Mouse (Mus musculus): Measurements from ENCODE around the gene Zfp78. TPM values are rescaled to one million over a fixed set of nuclear protein-coding genes. Genes with fewer than 3 reads are reported as not detected.
A peak's percentile ranks its signal among the peaks of the same experiment; 100 is the strongest.

Gene Zfp78
- polyA plus RNA-seq (2014; fragmentation: Nextera tagmentation; extraction: Ambion mirVana) = 2.1 and 2.7 TPM in 2 replicates

GRCm38 (mm10) chr7:6363047-6363488 is at the start of gene Zfp78:
Zfp78 (plus strand) TSS chr7:6363280.
- ATAC-seq (ENCODE audit: insufficient read depth) (peak; percentile 86), DNase-seq (peak; percentile 95)
- Histone ChIP-seq H3K9me3 (ENCODE audit: low read depth, low read length) (no peaks in the 10 kb centered on the region), H3K4me2 (peak within 1 kb of the TSS; percentile 67), H3K4me3 (ENCODE audit: low read depth, low read length) (peak within 1 kb of the TSS; percentile 56), H3K36me3 (ENCODE audit: insufficient read depth) (no peaks in the 10 kb centered on the region), H3K27ac (ENCODE audit: low read depth) (peak within 1 kb of the TSS; percentile 86), H3K4me1 (ENCODE audit: insufficient read depth) (0 out of 2 replicates have a peak, but pooled peaks cover 5% of the 10 kb centered on the region), H3K9ac (peak within 1 kb of the TSS; percentile 63), H3K27me3 (ENCODE audit: insufficient read depth, low read length) (no peaks in the 10 kb centered on the region)
- peak; percentile 33; the same call in 1 of the 2 replicates for TF ChIP-seq CTCF (IDR thresholded peaks at IDR 0.05; ENCODE audit: low read depth)
- under 1% methylated on average over 23 of the region's 23 CpGs for WGBS

GRCm38 (mm10) chr7:6330458-6331232 is 32.4 kb upstream of the Zfp78 start:
- peak; percentile 83 for ATAC-seq (ENCODE audit: insufficient read depth)
- peak overlapping the region; percentile 74 for H3K4me2 ChIP-seq
- peak overlapping the region; percentile 83 for H3K27ac ChIP-seq (ENCODE audit: low read depth)
- no peaks in the 10 kb centered on the region for H3K9me3 ChIP-seq (ENCODE audit: low read depth, low read length)
- H3K27me3 ChIP-seq (ENCODE audit: insufficient read depth, low read length) = no peaks in the 10 kb centered on the region
- peak overlapping the region; percentile 45 for H3K4me3 ChIP-seq (ENCODE audit: low read depth, low read length)
- H3K36me3 ChIP-seq (ENCODE audit: insufficient read depth) = peaks cover 3% of the 10 kb centered on the region; the same call in 1 of the 2 replicates
- 11% methylated on average over 23 of the region's 23 CpGs for WGBS
- H3K9ac ChIP-seq = peak overlapping the region; percentile 71
- TF ChIP-seq CTCF (IDR thresholded peaks at IDR 0.05; ENCODE audit: low read depth) = no peak
- DNase-seq = peak; percentile 33
- 0 out of 2 replicates have a peak, but pooled peaks cover 4% of the 10 kb centered on the region for H3K4me1 ChIP-seq (ENCODE audit: insufficient read depth)

GRCm38 (mm10) chr7:6331233-6331956 is 31.7 kb upstream of the Zfp78 start, which contains the start of gene Zfp583:
Zfp583 (minus strand) TSS chr7:6331285.
- no peak for TF ChIP-seq CTCF (IDR thresholded peaks at IDR 0.05; ENCODE audit: low read depth)
- Histone ChIP-seq H3K4me2 (peak within 1 kb of the TSS; percentile 74), H3K9ac (peak within 1 kb of the TSS; percentile 71), H3K4me1 (ENCODE audit: insufficient read depth) (0 out of 2 replicates have a peak, but pooled peaks cover 4% of the 10 kb centered on the region), H3K27ac (ENCODE audit: low read depth) (peak within 1 kb of the TSS; percentile 83), H3K9me3 (ENCODE audit: low read depth, low read length) (no peaks in the 10 kb centered on the region), H3K36me3 (ENCODE audit: insufficient read depth) (peaks cover 3% of the 10 kb centered on the region; the same call in 1 of the 2 replicates), H3K27me3 (ENCODE audit: insufficient read depth, low read length) (no peaks in the 10 kb centered on the region), H3K4me3 (ENCODE audit: low read depth, low read length) (peak within 1 kb of the TSS; percentile 45)
- WGBS = 5% methylated on average over 31 of the region's 31 CpGs
- ATAC-seq (ENCODE audit: insufficient read depth) (peak; percentile 95), DNase-seq (peak; percentile 94)

- Histone ChIP-seq H3K9ac (no peak overlapping the region), H3K36me3 (ENCODE audit: insufficient read depth) (no peaks in the 10 kb centered on the region), H3K9me3 (ENCODE audit: low read depth, low read length) (no peaks in the 10 kb centered on the region), H3K27me3 (ENCODE audit: insufficient read depth, low read length) (no peaks in the 10 kb centered on the region), H3K27ac (ENCODE audit: low read depth) (no peak overlapping the region), H3K4me3 (ENCODE audit: low read depth, low read length) (no peak overlapping the region), H3K4me2 (no peak overlapping the region), H3K4me1 (ENCODE audit: insufficient read depth) (no peaks in the 10 kb centered on the region)
- 75% methylated on average over 5 of the region's 5 CpGs for WGBS
- no peak for DNase-seq
- no peak for TF ChIP-seq CTCF (IDR thresholded peaks at IDR 0.05; ENCODE audit: low read depth)
- no peak for ATAC-seq (ENCODE audit: insufficient read depth)
Observed at GRCm38 (mm10) chr7:6339865-6340264, 23.2 kb upstream of the Zfp78 start.

- DNase-seq (peak; percentile 87), ATAC-seq (ENCODE audit: insufficient read depth) (peak; percentile 94)
- Histone ChIP-seq H3K4me3 (ENCODE audit: low read depth, low read length) (peak within 1 kb of the TSS; percentile 58), H3K4me2 (peak within 1 kb of the TSS; percentile 50), H3K9ac (peak within 1 kb of the TSS; percentile 53), H3K27ac (ENCODE audit: low read depth) (no peak within 1 kb of the TSS), H3K27me3 (ENCODE audit: insufficient read depth, low read length) (no peaks in the 10 kb centered on the region), H3K36me3 (ENCODE audit: insufficient read depth) (no peaks in the 10 kb centered on the region), H3K4me1 (ENCODE audit: insufficient read depth) (no peaks in the 10 kb centered on the region), H3K9me3 (ENCODE audit: low read depth, low read length) (no peaks in the 10 kb centered on the region)
- no peak for TF ChIP-seq CTCF (IDR thresholded peaks at IDR 0.05; ENCODE audit: low read depth)
- under 1% methylated on average over 26 of the region's 26 CpGs for WGBS
Observed at GRCm38 (mm10) chr7:6343501-6344071, 19.5 kb upstream of the Zfp78 start, which contains the start of gene Gm3854. Gm3854 (plus strand) TSS chr7:6343759.

GRCm38 (mm10) chr7:6344124-6344523 is 19.0 kb upstream of the Zfp78 start:
- H3K4me2 ChIP-seq = peak overlapping the region; percentile 50
- ATAC-seq (ENCODE audit: insufficient read depth) (peak; percentile 16; the same call in 1 of the 2 replicates), DNase-seq (no peak)
- peak overlapping the region; percentile 53; the same call in 1 of the 2 replicates for H3K9ac ChIP-seq
- no peaks in the 10 kb centered on the region for H3K36me3 ChIP-seq (ENCODE audit: insufficient read depth)
- H3K9me3 ChIP-seq (ENCODE audit: low read depth, low read length) = no peaks in the 10 kb centered on the region
- no peaks in the 10 kb centered on the region for H3K4me1 ChIP-seq (ENCODE audit: insufficient read depth)
- H3K27ac ChIP-seq (ENCODE audit: low read depth) = no peak overlapping the region
- no peaks in the 10 kb centered on the region for H3K27me3 ChIP-seq (ENCODE audit: insufficient read depth, low read length)
- H3K4me3 ChIP-seq (ENCODE audit: low read depth, low read length) = peak overlapping the region; percentile 58
- 32% methylated on average over 10 of the region's 10 CpGs for WGBS
- TF ChIP-seq CTCF (IDR thresholded peaks at IDR 0.05; ENCODE audit: low read depth) = no peak

Measured in lung, embryonic 14.5 days (tissue).